Mouse (Mus musculus): Measurements from ENCODE around the gene Tmem210. TPM values are rescaled to one million over a fixed set of nuclear protein-coding genes. Genes with fewer than 3 reads are reported as not detected.

Gene Tmem210
- total and polyA plus RNA-seq, 3 experiments: not detected

- H3K27me3 ChIP-seq (replicated peaks): no peaks in the 10 kb centered on the region
- 0 out of 2 replicates have a peak overlapping the region, but pooled peaks have one; percentile 16 for H3K9ac ChIP-seq (ENCODE audit: insufficient read depth, low read depth)
- peak overlapping the region; percentile 9 for H3K4me2 ChIP-seq (ENCODE audit: insufficient read depth, low read depth, poor library complexity, severe bottlenecking)
- H3K27ac ChIP-seq (ENCODE audit: insufficient read depth, low read depth): peak overlapping the region; percentile 82
- H3K36me3 ChIP-seq (replicated peaks in 1 of 2; ENCODE audit: control insufficient read depth in 1 of 2, insufficient read depth in 1 of 2, low read length in 1 of 2): peaks cover 52 to 83% of the 10 kb centered on the region in 2 experiments
- H3K4me1 ChIP-seq (ENCODE audit: control insufficient read depth in 1 of 2, insufficient read depth in 2 of 2): peaks cover 17 to 63% of the 10 kb centered on the region in 2 experiments
- in situ Hi-C loops (cut with MboI; ENCODE audit: low pct_ligation_motif_present, low pct_unique_long_range_greater_than_20kb, low sequenced_read_pairs): loop anchor here (10.0 kb wide), 1 partner anchor 64 kb away; the partner anchor contains the start of genes Anapc2 and Ssna1
- no peaks in the 10 kb centered on the region for H3K9me3 ChIP-seq (replicated peaks; ENCODE audit: low read length)
- DNase-seq (ENCODE audit: extremely low read depth): peak; percentile 92
- dilution Hi-C loops (cut with MboI; ENCODE audit: extremely low pct_ligation_motif_present, extremely low pct_unique_long_range_greater_than_20kb, low sequenced_read_pairs): no loop called here
- no peak overlapping the region for H3K4me3 ChIP-seq (replicated peaks in 1 of 3; ENCODE audit: low read depth in 2 of 3, low read length in 2 of 3, poor library complexity in 1 of 3)
- H3K79me2 ChIP-seq (replicated peaks; ENCODE audit: control insufficient read depth, extremely low read depth, insufficient read depth, poor library complexity, severe bottlenecking): peaks cover 11% of the 10 kb centered on the region
- TF ChIP-seq MAFK (IDR thresholded peaks at IDR 0.05; ENCODE audit: insufficient replicate concordance, low read length) (peak; percentile 78), BHLHE40 (IDR thresholded peaks at IDR 0.05; ENCODE audit: low read depth, low read length) (peak; percentile 63), MAZ (IDR thresholded peaks at IDR 0.05; ENCODE audit: low read depth, low read length) (peak; percentile 50; the same call in 1 of the 2 replicates), TCF12 (IDR thresholded peaks at IDR 0.05; ENCODE audit: low read depth, low read length) (peak; percentile 81), POLR2A (IDR thresholded peaks at IDR 0.05; ENCODE audit: low read depth, low read length) (no peak), ZMIZ1 (IDR thresholded peaks at IDR 0.05; ENCODE audit: low read depth, low read length) (no peak), MAX (IDR thresholded peaks at IDR 0.05; ENCODE audit: low read length) (peak; percentile 72), E2F4 (IDR thresholded peaks at IDR 0.05; ENCODE audit: insufficient replicate concordance, low read depth, low read length) (no peak), NELFE (IDR thresholded peaks at IDR 0.05; ENCODE audit: low read depth, low read length) (no peak), JUND (conservative IDR thresholded peaks at IDR 0.05; ENCODE audit: low read depth, low read length) (peak; percentile 75), MEF2A (IDR thresholded peaks at IDR 0.05; ENCODE audit: borderline replicate concordance, low read depth, low read length) (peak; percentile 95), USF1 (IDR thresholded peaks at IDR 0.05; ENCODE audit: low read depth, low read length) (no peak), RCOR1 (conservative IDR thresholded peaks at IDR 0.05; ENCODE audit: low read depth, low read length) (0 out of 2 replicates have a peak, but pooled peaks have one; percentile 38), MXI1 (IDR thresholded peaks at IDR 0.05; ENCODE audit: low read depth, low read length) (peak; percentile 72), ETS1 (conservative IDR thresholded peaks at IDR 0.05; ENCODE audit: low read depth, low read length) (peak; percentile 84), MYC (IDR thresholded peaks at IDR 0.05; ENCODE audit: low read depth, low read length) (peak; percentile 85), TBP (conservative IDR thresholded peaks at IDR 0.05; ENCODE audit: low read depth, low read length) (0 out of 2 replicates have a peak, but pooled peaks have one; percentile 26), CHD1 (IDR thresholded peaks at IDR 0.05; ENCODE audit: low read depth, low read length) (no peak), SIN3A (IDR thresholded peaks at IDR 0.05; ENCODE audit: low read length) (peak; percentile 43; the same call in 1 of the 2 replicates), JUN (IDR thresholded peaks at IDR 0.05; ENCODE audit: insufficient read depth, low read depth, low read length) (peak; percentile 67), RAD21 (IDR thresholded peaks at IDR 0.05; ENCODE audit: low read depth, low read length) (no peak), EP300 (IDR thresholded peaks at IDR 0.05; ENCODE audit: low read length) (peak; percentile 89), IRF4 (IDR thresholded peaks at IDR 0.05; ENCODE audit: low read depth, low read length) (peak; percentile 85), HCFC1 (IDR thresholded peaks at IDR 0.05; ENCODE audit: low read depth, low read length) (peak; percentile 14; the same call in 1 of the 2 replicates)
Measured at GRCm38 (mm10) chr2:25338303-25338702, 50.4 kb downstream of the Tmem210 start.

Other genes with a start within 250 kb of the Tmem210 start
Only the 20 nearest of the 34 such genes appear.
- 17.5 and 20.4 TPM in 2 replicates for gene Tor4a, start 91.3 kb upstream of the Tmem210 start, total RNA-seq (2012; rRNA removed)
- gene Tor4a, start 91.3 kb upstream of the Tmem210 start, total RNA-seq (2014; rRNA removed): 12.6 and 13.1 TPM in 2 replicates
- 15.3 TPM in 2 replicates for gene Tor4a, start 91.3 kb upstream of the Tmem210 start, polyA plus RNA-seq (2012; ENCODE audit: insufficient read length, low read depth)
- 57.0 and 58.7 TPM in 2 replicates for gene Nelfb, start 76.7 kb upstream of the Tmem210 start, total RNA-seq (2012; rRNA removed)
- gene Nelfb, start 76.7 kb upstream of the Tmem210 start, total RNA-seq (2014; rRNA removed): 42.0 and 53.6 TPM in 2 replicates
- 52.5 and 58.0 TPM in 2 replicates for gene Nelfb, start 76.7 kb upstream of the Tmem210 start, polyA plus RNA-seq (2012; ENCODE audit: insufficient read length, low read depth)
- not detected in 2 replicates for gene Stpg3, start 73.5 kb upstream of the Tmem210 start, total RNA-seq (2012; rRNA removed)
- gene Stpg3, start 73.5 kb upstream of the Tmem210 start, total RNA-seq (2014; rRNA removed): not detected in 2 replicates
- gene Stpg3, start 73.5 kb upstream of the Tmem210 start, polyA plus RNA-seq (2012; ENCODE audit: insufficient read length, low read depth): not detected in 2 replicates
- gene Fam166a, start 69.4 kb upstream of the Tmem210 start, total RNA-seq (2012; rRNA removed): 0.38 and 0.42 TPM in 2 replicates
- gene Fam166a, start 69.4 kb upstream of the Tmem210 start, total RNA-seq (2014; rRNA removed): not detected in 2 replicates
- 23.4 and 35.0 TPM in 2 replicates for gene Fam166a, start 69.4 kb upstream of the Tmem210 start, polyA plus RNA-seq (2012; ENCODE audit: insufficient read length, low read depth)
- 356 and 564 TPM in 2 replicates for gene Tubb4b, start 63.4 kb upstream of the Tmem210 start, total RNA-seq (2012; rRNA removed)
- 592 and 605 TPM in 2 replicates for gene Tubb4b, start 63.4 kb upstream of the Tmem210 start, total RNA-seq (2014; rRNA removed)
- 490 and 520 TPM in 2 replicates for gene Tubb4b, start 63.4 kb upstream of the Tmem210 start, polyA plus RNA-seq (2012; ENCODE audit: insufficient read length, low read depth)
- gene Slc34a3, start 53.8 kb upstream of the Tmem210 start, total RNA-seq (2012; rRNA removed): not detected in 2 replicates
- not detected in 2 replicates for gene Slc34a3, start 53.8 kb upstream of the Tmem210 start, total RNA-seq (2014; rRNA removed)
- gene Slc34a3, start 53.8 kb upstream of the Tmem210 start, polyA plus RNA-seq (2012; ENCODE audit: insufficient read length, low read depth): not detected in 2 replicates
- not detected in 2 replicates for gene Rnf224, start 51.4 kb upstream of the Tmem210 start, total RNA-seq (2012; rRNA removed)
- not detected in 2 replicates for gene Rnf224, start 51.4 kb upstream of the Tmem210 start, total RNA-seq (2014; rRNA removed)
- not detected in 2 replicates for gene Rnf224, start 51.4 kb upstream of the Tmem210 start, polyA plus RNA-seq (2012; ENCODE audit: insufficient read length, low read depth)
- 0.92 and 1.7 TPM in 2 replicates for gene Rnf208, start 45.9 kb upstream of the Tmem210 start, total RNA-seq (2012; rRNA removed)
- gene Rnf208, start 45.9 kb upstream of the Tmem210 start, total RNA-seq (2014; rRNA removed): 0.24 and 0.34 TPM in 2 replicates
- gene Rnf208, start 45.9 kb upstream of the Tmem210 start, polyA plus RNA-seq (2012; ENCODE audit: insufficient read length, low read depth): 0.78 and 1.4 TPM in 2 replicates
- gene Cysrt1, start 45.7 kb upstream of the Tmem210 start, total RNA-seq (2012; rRNA removed): not detected in 2 replicates
- not detected in 2 replicates for gene Cysrt1, start 45.7 kb upstream of the Tmem210 start, total RNA-seq (2014; rRNA removed)
- gene Cysrt1, start 45.7 kb upstream of the Tmem210 start, polyA plus RNA-seq (2012; ENCODE audit: insufficient read length, low read depth): not detected in 2 replicates
- gene AL732309.1, start 41.3 kb upstream of the Tmem210 start, total RNA-seq (2012; rRNA removed): 8.9 and 9.5 TPM in 2 replicates
- 6.7 and 9.6 TPM in 2 replicates for gene AL732309.1, start 41.3 kb upstream of the Tmem210 start, total RNA-seq (2014; rRNA removed)
- gene AL732309.1, start 41.3 kb upstream of the Tmem210 start, polyA plus RNA-seq (2012; ENCODE audit: insufficient read length, low read depth): 3.5 and 4.5 TPM in 2 replicates
- gene Tmem203, start 32.7 kb upstream of the Tmem210 start, total RNA-seq (2012; rRNA removed): 22.7 and 28.3 TPM in 2 replicates
- 18.4 and 21.2 TPM in 2 replicates for gene Tmem203, start 32.7 kb upstream of the Tmem210 start, total RNA-seq (2014; rRNA removed)
- gene Tmem203, start 32.7 kb upstream of the Tmem210 start, polyA plus RNA-seq (2012; ENCODE audit: insufficient read length, low read depth): 14.5 and 21.5 TPM in 2 replicates
- 13.1 and 14.3 TPM in 2 replicates for gene Tprn, start 25.5 kb upstream of the Tmem210 start, total RNA-seq (2012; rRNA removed)
- 7.0 and 8.2 TPM in 2 replicates for gene Tprn, start 25.5 kb upstream of the Tmem210 start, total RNA-seq (2014; rRNA removed)
- gene Tprn, start 25.5 kb upstream of the Tmem210 start, polyA plus RNA-seq (2012; ENCODE audit: insufficient read length, low read depth): 17.0 and 19.3 TPM in 2 replicates
- 80.6 and 98.5 TPM in 2 replicates for gene Ssna1, start 15.7 kb upstream of the Tmem210 start, total RNA-seq (2012; rRNA removed)
- gene Ssna1, start 15.7 kb upstream of the Tmem210 start, total RNA-seq (2014; rRNA removed): 72.9 and 82.0 TPM in 2 replicates
- gene Ssna1, start 15.7 kb upstream of the Tmem210 start, polyA plus RNA-seq (2012; ENCODE audit: insufficient read length, low read depth): 51.4 and 74.9 TPM in 2 replicates
- 13.6 and 14.5 TPM in 2 replicates for gene Anapc2, start 15.7 kb upstream of the Tmem210 start, total RNA-seq (2012; rRNA removed)
- 9.6 and 13.0 TPM in 2 replicates for gene Anapc2, start 15.7 kb upstream of the Tmem210 start, total RNA-seq (2014; rRNA removed)
- 48.7 and 55.2 TPM in 2 replicates for gene Anapc2, start 15.7 kb upstream of the Tmem210 start, polyA plus RNA-seq (2012; ENCODE audit: insufficient read length, low read depth)
- gene Lrrc26, start 1.8 kb downstream of the Tmem210 start, total RNA-seq (2012; rRNA removed): not detected in 2 replicates
- gene Lrrc26, start 1.8 kb downstream of the Tmem210 start, total RNA-seq (2014; rRNA removed): not detected in 2 replicates
- not detected in 2 replicates for gene Lrrc26, start 1.8 kb downstream of the Tmem210 start, polyA plus RNA-seq (2012; ENCODE audit: insufficient read length, low read depth)
- gene Grin1, start 31.0 kb downstream of the Tmem210 start, total RNA-seq (2012; rRNA removed): 0.04 and 0.17 TPM in 2 replicates
- 0.08 and 0.36 TPM in 2 replicates for gene Grin1, start 31.0 kb downstream of the Tmem210 start, total RNA-seq (2014; rRNA removed)
- 0.06 TPM in 1 of 2 replicates, not detected in the other for gene Grin1, start 31.0 kb downstream of the Tmem210 start, polyA plus RNA-seq (2012; ENCODE audit: insufficient read length, low read depth)
- gene Man1b1, start 44.2 kb downstream of the Tmem210 start, total RNA-seq (2012; rRNA removed): 45.7 and 58.1 TPM in 2 replicates
- gene Man1b1, start 44.2 kb downstream of the Tmem210 start, total RNA-seq (2014; rRNA removed): 39.3 and 41.8 TPM in 2 replicates
- gene Man1b1, start 44.2 kb downstream of the Tmem210 start, polyA plus RNA-seq (2012; ENCODE audit: insufficient read length, low read depth): 68.8 and 69.3 TPM in 2 replicates
- gene Dpp7, start 68.2 kb downstream of the Tmem210 start, total RNA-seq (2012; rRNA removed): 21.0 and 36.0 TPM in 2 replicates
- 16.2 and 19.4 TPM in 2 replicates for gene Dpp7, start 68.2 kb downstream of the Tmem210 start, total RNA-seq (2014; rRNA removed)
- 20.9 and 22.7 TPM in 2 replicates for gene Dpp7, start 68.2 kb downstream of the Tmem210 start, polyA plus RNA-seq (2012; ENCODE audit: insufficient read length, low read depth)
- 14.5 and 16.2 TPM in 2 replicates for gene Uap1l1, start 77.5 kb downstream of the Tmem210 start, total RNA-seq (2012; rRNA removed)
- gene Uap1l1, start 77.5 kb downstream of the Tmem210 start, total RNA-seq (2014; rRNA removed): 3.3 and 4.3 TPM in 2 replicates
- 27.6 and 30.8 TPM in 2 replicates for gene Uap1l1, start 77.5 kb downstream of the Tmem210 start, polyA plus RNA-seq (2012; ENCODE audit: insufficient read length, low read depth)
- gene Sapcd2, start 84.2 kb downstream of the Tmem210 start, total RNA-seq (2012; rRNA removed): 27.3 and 32.1 TPM in 2 replicates
- gene Sapcd2, start 84.2 kb downstream of the Tmem210 start, total RNA-seq (2014; rRNA removed): 21.9 and 22.5 TPM in 2 replicates
- gene Sapcd2, start 84.2 kb downstream of the Tmem210 start, polyA plus RNA-seq (2012; ENCODE audit: insufficient read length, low read depth): 16.5 and 16.9 TPM in 2 replicates